Mouse (Mus musculus): ENCODE measurements at regions not wholly inside any gene's neighbourhood (a gene's known extent, or its start where the extent isn't known, plus 50 kb on each side); places are given as distances from the start of the nearest gene placed in this dataset.
A peak's percentile ranks its signal among the peaks of the same experiment; 100 is the strongest.

DNA sequence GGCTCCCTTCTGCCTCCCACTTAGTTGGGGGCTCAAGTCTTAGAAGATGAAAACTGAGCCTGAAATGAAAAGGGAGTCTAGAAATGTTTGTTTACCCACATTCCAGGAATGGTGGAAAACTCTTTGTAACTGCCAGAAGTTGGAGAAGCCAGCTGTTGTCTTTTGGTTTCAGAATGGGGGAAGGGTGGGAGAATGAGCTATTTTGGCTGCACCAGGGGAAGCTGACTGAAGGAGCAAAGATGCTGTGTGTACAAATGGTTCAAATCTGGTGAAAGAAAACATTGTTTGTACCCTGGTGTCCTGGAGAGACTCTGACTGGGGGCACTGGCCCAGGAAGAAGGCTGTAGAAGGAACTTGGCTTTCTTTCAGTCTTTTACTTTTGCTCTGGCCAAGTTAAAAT lies 291.1 kb downstream of the Vps13c start:
- 0 out of 2 replicates have a peak, but pooled peaks have one; percentile 42 for ATAC-seq (ENCODE audit: low FRiP score, low TSS enrichment)
- peaks cover 26% of the 10 kb centered on the region for H3K4me1 ChIP-seq (ENCODE audit: insufficient read depth, low read length)
- H3K4me3 ChIP-seq (ENCODE audit: low read length) = no peak overlapping the region
- peak overlapping the region; percentile 46; the same call in 1 of the 2 replicates for H3K27ac ChIP-seq (ENCODE audit: low read length)
- H3K4me2 ChIP-seq (replicated peaks; ENCODE audit: low read depth, low read length) = no peak overlapping the region
- H3K36me3 ChIP-seq (ENCODE audit: insufficient read depth, low read length) = no peaks in the 10 kb centered on the region
- H3K9me3 ChIP-seq (ENCODE audit: low read length) = no peaks in the 10 kb centered on the region
- H3K27me3 ChIP-seq (ENCODE audit: insufficient read depth, low read length) = no peaks in the 10 kb centered on the region
- H3K9ac ChIP-seq (replicated peaks; ENCODE audit: low read length) = no peak overlapping the region

DNA sequence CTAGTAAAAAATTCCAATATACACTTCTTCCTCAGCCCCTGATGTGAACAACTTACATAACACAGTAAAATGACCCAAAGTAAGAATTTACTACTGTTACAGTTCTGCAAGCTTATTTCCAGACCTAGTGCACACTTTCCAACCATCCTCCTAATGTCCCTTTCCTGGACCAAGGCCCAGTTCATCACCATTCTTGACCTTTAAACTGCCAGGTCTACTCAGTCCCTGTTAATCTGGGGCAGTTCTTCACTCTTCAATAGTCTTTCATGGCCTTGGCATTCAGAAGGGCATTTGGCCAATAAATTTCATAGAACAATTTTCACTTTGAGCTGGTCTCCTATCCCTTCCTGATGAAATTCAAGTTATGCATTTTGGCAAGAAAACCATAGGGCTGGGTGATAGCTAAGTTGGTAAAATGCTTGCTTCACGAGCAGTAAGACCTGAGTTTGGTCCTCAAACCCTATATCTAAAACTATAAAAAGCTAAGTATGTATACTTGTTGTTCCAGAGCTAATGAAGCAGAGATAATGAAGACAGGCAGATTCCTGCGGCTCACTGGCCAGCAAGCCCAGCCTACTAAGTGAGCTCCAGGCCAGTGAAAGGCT lies 295.4 kb downstream of the Vps13c start:
- Histone ChIP-seq H3K4me3 (ENCODE audit: low read length) (no peak overlapping the region), H3K27ac (ENCODE audit: low read length) (no peak overlapping the region), H3K36me3 (ENCODE audit: insufficient read depth, low read length) (no peaks in the 10 kb centered on the region), H3K9me3 (ENCODE audit: low read length) (no peaks in the 10 kb centered on the region), H3K27me3 (ENCODE audit: insufficient read depth, low read length) (no peaks in the 10 kb centered on the region), H3K9ac (replicated peaks; ENCODE audit: low read length) (no peak overlapping the region), H3K4me2 (replicated peaks; ENCODE audit: low read depth, low read length) (no peak overlapping the region), H3K4me1 (ENCODE audit: insufficient read depth, low read length) (peaks cover 26% of the 10 kb centered on the region)
- no peak for ATAC-seq (ENCODE audit: low FRiP score, low TSS enrichment)
- WGBS = 30% methylated on average over 2 of the region's 2 CpGs

DNA sequence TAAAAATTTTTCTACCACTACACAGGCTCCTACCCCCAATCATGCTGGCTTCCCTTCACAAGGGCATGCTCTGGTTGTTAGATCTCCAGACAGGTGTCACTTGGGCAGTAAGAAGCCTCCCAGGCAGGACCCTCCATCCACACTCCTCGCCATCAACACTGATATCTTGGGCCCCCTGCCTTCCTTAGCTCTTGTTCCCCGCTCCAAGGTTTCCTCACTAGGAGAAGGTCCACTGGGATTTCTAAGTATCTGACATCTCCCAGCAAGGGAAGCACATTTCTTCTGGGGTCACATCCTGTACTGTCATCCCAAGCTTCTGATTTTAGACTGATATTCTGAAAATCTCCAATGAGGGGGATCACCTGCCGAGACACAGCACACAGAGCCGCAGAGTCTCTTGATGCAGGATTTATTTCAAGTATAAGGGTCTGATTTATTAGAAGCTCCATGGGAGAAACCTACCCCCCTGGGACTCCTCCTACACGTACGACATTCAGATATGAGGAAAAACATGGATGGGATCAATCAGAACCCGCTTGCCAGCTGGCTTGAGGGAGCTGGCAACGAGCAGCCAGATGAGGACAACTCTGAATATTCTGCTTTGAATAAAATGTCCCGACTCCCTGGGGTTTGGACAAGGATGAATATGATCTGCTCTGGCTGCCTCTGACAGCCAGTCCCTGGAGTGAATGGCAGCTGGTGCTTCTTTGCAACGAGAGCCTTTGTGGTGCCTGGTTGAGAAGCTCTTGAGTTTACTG lies 322.8 kb downstream of the Vps13c start:
- WGBS = 71% methylated on average over 10 of the region's 10 CpGs
- Histone ChIP-seq H3K9me3 (ENCODE audit: low read length) (no peaks in the 10 kb centered on the region), H3K4me2 (replicated peaks; ENCODE audit: low read depth, low read length) (no peak overlapping the region), H3K4me1 (ENCODE audit: insufficient read depth, low read length) (no peaks in the 10 kb centered on the region), H3K4me3 (ENCODE audit: low read length) (no peak overlapping the region), H3K9ac (replicated peaks; ENCODE audit: low read length) (no peak overlapping the region), H3K27me3 (ENCODE audit: insufficient read depth, low read length) (no peaks in the 10 kb centered on the region), H3K27ac (ENCODE audit: low read length) (no peak overlapping the region), H3K36me3 (ENCODE audit: insufficient read depth, low read length) (no peaks in the 10 kb centered on the region)
- ATAC-seq (ENCODE audit: low FRiP score, low TSS enrichment) = no peak

DNA sequence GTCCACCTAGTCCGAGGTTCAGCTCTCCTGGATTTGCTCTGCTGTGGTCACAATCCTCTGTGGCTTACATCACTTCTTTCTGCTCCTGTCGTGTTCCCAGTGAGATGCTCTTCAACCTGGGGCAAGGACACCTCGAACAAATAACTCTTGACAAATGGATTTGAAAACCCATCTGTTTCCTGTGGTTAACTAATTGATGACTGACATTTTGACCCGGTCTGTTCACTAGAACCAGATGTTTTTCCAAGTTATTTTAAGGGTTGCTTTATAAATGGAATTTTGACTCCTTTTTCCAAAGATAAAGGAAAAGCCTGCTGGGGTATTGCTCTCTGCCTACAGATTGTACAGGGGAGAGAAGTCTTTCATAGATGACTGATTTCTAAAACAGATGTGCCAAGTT lies 326.4 kb downstream of the Vps13c start:
- Histone ChIP-seq H3K27me3 (ENCODE audit: insufficient read depth, low read length) (no peaks in the 10 kb centered on the region), H3K36me3 (ENCODE audit: insufficient read depth, low read length) (no peaks in the 10 kb centered on the region), H3K4me1 (ENCODE audit: insufficient read depth, low read length) (no peaks in the 10 kb centered on the region), H3K4me2 (replicated peaks; ENCODE audit: low read depth, low read length) (no peak overlapping the region), H3K27ac (ENCODE audit: low read length) (no peak overlapping the region), H3K9me3 (ENCODE audit: low read length) (no peaks in the 10 kb centered on the region), H3K9ac (replicated peaks; ENCODE audit: low read length) (no peak overlapping the region), H3K4me3 (ENCODE audit: low read length) (no peak overlapping the region)
- 34% methylated on average over 4 of the region's 4 CpGs for WGBS
- no peak for ATAC-seq (ENCODE audit: low FRiP score, low TSS enrichment)

DNA sequence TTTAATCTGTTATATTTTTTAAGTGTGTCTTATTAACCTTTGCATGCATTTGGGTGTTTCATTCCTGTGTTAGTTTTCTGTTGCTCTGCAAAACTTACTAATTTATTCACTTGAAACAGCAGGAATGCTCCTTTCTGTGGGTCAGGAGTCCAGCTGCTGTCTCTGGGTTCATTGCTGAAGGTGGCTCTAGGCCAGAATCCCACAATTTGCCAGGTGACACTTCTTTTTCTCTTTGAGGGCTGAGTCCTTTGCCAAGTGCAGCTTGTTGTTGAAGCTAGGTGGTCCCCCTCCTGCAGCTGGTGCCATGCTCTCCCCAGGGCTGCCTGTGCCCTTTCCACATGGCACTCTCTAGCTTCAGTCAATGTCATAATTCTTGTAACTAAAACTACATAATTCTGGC lies 348.7 kb downstream of the Vps13c start:
- Histone ChIP-seq H3K27ac (ENCODE audit: low read length) (no peak overlapping the region), H3K9ac (replicated peaks; ENCODE audit: low read length) (no peak overlapping the region), H3K4me1 (ENCODE audit: insufficient read depth, low read length) (no peaks in the 10 kb centered on the region), H3K9me3 (ENCODE audit: low read length) (no peaks in the 10 kb centered on the region), H3K4me3 (ENCODE audit: low read length) (no peak overlapping the region), H3K36me3 (ENCODE audit: insufficient read depth, low read length) (no peaks in the 10 kb centered on the region), H3K4me2 (replicated peaks; ENCODE audit: low read depth, low read length) (no peak overlapping the region), H3K27me3 (ENCODE audit: insufficient read depth, low read length) (no peaks in the 10 kb centered on the region)
- no peak for ATAC-seq (ENCODE audit: low FRiP score, low TSS enrichment)

DNA sequence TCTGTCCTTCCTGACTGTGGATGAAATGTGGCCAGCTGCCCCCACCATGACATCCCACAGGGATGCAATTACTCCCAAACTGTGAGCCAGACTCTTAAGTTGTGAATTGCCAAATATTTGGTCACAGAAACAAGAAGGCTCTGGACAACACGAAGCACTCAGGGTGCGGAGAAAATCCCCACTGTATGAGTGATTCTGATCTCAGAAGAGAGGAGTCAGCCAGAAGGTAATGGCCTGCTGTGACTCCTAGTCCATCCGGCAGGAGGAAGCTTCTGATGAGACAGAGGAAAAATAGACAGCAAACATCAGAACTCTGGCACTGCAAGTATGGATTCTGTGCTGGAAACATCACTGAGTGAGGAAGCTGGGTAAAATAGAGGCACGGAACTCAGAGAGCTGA lies 359.6 kb downstream of the Vps13c start:
- H3K4me2 ChIP-seq (replicated peaks; ENCODE audit: low read depth, low read length) = no peak overlapping the region
- H3K27ac ChIP-seq (ENCODE audit: low read length) = no peak overlapping the region
- WGBS = 87% methylated on average over 4 of the region's 4 CpGs
- no peaks in the 10 kb centered on the region for H3K9me3 ChIP-seq (ENCODE audit: low read length)
- ATAC-seq (ENCODE audit: low FRiP score, low TSS enrichment) = no peak
- no peak overlapping the region for H3K4me3 ChIP-seq (ENCODE audit: low read length)
- H3K27me3 ChIP-seq (ENCODE audit: insufficient read depth, low read length) = no peaks in the 10 kb centered on the region
- no peaks in the 10 kb centered on the region for H3K4me1 ChIP-seq (ENCODE audit: insufficient read depth, low read length)
- H3K9ac ChIP-seq (replicated peaks; ENCODE audit: low read length) = no peak overlapping the region
- H3K36me3 ChIP-seq (ENCODE audit: insufficient read depth, low read length) = no peaks in the 10 kb centered on the region

DNA sequence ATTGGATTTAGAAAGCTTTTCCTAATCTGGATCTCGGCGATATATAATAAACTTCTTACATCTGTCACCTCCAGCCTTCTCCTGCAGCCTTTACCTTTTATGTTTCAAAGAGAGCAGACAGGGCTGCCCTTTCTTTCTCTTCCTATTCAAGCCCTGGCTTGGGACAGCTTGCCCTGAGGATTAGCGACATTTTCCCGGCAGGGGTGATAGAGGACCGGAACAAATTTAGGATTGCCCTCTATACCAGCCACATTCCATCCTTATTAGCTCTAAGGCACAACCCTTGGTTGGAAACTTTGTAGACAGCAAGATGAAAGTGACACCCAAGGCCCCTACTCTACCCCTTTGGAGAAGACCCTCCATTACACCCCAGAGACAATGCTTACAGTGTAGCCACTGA lies 360.8 kb downstream of the Vps13c start:
- no peak overlapping the region for H3K27ac ChIP-seq (ENCODE audit: low read length)
- 63% methylated on average over 5 of the region's 5 CpGs for WGBS
- H3K4me2 ChIP-seq (replicated peaks; ENCODE audit: low read depth, low read length) = no peak overlapping the region
- no peaks in the 10 kb centered on the region for H3K4me1 ChIP-seq (ENCODE audit: insufficient read depth, low read length)
- H3K9me3 ChIP-seq (ENCODE audit: low read length) = no peaks in the 10 kb centered on the region
- no peak for ATAC-seq (ENCODE audit: low FRiP score, low TSS enrichment)
- no peaks in the 10 kb centered on the region for H3K27me3 ChIP-seq (ENCODE audit: insufficient read depth, low read length)
- H3K9ac ChIP-seq (replicated peaks; ENCODE audit: low read length) = no peak overlapping the region
- H3K4me3 ChIP-seq (ENCODE audit: low read length) = no peak overlapping the region
- H3K36me3 ChIP-seq (ENCODE audit: insufficient read depth, low read length) = no peaks in the 10 kb centered on the region

DNA sequence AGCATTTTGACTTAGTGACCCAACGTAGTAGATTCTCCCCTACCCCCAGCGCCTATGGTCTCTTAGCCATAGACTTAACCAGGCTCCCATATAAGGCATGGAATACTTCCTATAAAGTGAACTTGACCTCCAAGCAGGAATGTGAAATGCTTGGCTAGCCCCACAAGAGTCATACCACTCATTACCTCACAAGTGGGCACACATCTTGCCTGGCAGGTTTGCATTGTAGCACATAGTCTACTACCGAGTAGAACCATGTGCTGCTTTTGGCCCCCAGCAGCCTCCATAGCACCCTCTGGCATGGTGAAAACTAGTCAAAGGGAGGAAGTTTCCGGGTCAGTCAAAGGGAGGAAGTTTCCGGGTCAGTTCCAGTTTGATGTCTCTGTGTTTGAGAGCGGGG lies 385.5 kb downstream of the Vps13c start:
- no peak overlapping the region for H3K27ac ChIP-seq (ENCODE audit: low read length)
- no peak overlapping the region for H3K4me2 ChIP-seq (replicated peaks; ENCODE audit: low read depth, low read length)
- H3K36me3 ChIP-seq (ENCODE audit: insufficient read depth, low read length) = no peaks in the 10 kb centered on the region
- no peak for ATAC-seq (ENCODE audit: low FRiP score, low TSS enrichment)
- WGBS = 84% methylated on average over 6 of the region's 6 CpGs
- H3K9ac ChIP-seq (replicated peaks; ENCODE audit: low read length) = no peak overlapping the region
- H3K4me1 ChIP-seq (ENCODE audit: insufficient read depth, low read length) = no peaks in the 10 kb centered on the region
- no peaks in the 10 kb centered on the region for H3K27me3 ChIP-seq (ENCODE audit: insufficient read depth, low read length)
- no peak overlapping the region for H3K4me3 ChIP-seq (ENCODE audit: low read length)
- H3K9me3 ChIP-seq (ENCODE audit: low read length) = no peaks in the 10 kb centered on the region

DNA sequence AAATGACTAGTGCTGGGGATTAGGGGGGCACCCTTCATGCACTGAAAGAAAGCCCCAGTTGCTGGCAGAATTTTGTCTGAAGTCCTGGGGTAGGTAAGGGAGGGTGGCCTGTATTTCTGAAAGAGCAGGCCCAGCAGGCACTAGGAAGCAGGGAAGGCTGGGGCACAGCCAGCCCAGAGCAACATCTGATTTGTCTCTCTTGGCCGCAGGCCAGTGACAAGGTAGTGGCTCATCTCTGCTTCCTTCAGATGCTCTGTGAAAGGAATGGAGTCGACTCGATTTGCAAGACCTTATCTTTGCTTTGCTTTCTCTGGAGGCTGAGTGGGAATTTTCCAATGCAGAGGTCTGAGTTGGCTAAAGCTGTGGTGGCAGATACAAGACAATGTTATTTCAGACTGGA lies 390.9 kb downstream of the Vps13c start:
- Histone ChIP-seq H3K27me3 (ENCODE audit: insufficient read depth, low read length) (no peaks in the 10 kb centered on the region), H3K4me2 (replicated peaks; ENCODE audit: low read depth, low read length) (no peak overlapping the region), H3K36me3 (ENCODE audit: insufficient read depth, low read length) (no peaks in the 10 kb centered on the region), H3K27ac (ENCODE audit: low read length) (no peak overlapping the region), H3K4me3 (ENCODE audit: low read length) (no peak overlapping the region), H3K9me3 (ENCODE audit: low read length) (peaks cover 3% of the 10 kb centered on the region; the same call in 1 of the 2 replicates), H3K4me1 (ENCODE audit: insufficient read depth, low read length) (no peaks in the 10 kb centered on the region), H3K9ac (replicated peaks; ENCODE audit: low read length) (no peak overlapping the region)
- no peak for ATAC-seq (ENCODE audit: low FRiP score, low TSS enrichment)
- WGBS = 86% methylated on average over 3 of the region's 3 CpGs

DNA sequence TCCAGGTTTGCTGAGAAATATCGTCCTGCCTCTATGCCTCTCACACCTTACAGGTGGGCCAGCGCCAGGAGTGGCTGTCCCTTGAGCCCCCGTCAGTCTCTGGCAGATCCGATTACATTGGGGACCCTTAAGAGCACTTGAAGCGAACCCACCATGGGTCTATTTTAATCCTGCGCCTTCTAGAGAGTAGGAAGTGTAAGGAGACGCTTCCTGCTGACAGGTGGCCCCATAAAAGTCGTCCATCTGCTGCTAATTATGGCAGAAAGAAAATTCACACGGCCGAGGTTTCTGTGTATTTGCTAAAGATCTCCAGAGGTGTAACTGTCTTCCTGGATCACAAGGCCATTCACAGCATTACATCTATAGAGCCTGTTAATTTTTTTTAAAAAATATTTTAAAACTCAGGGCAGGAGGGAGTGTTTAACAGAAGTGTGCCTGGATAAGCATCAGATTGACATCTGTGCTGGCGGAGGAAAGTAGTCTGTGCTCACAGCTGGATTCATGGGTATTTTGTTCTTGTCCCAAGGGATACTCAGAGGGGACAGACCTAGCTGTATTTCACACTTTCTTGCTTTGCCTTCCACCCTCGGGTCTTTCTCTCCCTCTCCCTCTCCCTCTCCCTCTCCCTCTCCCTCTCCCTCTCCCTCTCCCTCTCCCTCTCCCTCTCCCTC lies 394.9 kb downstream of the Vps13c start:
- no peak overlapping the region for H3K4me2 ChIP-seq (replicated peaks; ENCODE audit: low read depth, low read length)
- no peaks in the 10 kb centered on the region for H3K27me3 ChIP-seq (ENCODE audit: insufficient read depth, low read length)
- no peak for ATAC-seq (ENCODE audit: low FRiP score, low TSS enrichment)
- H3K9me3 ChIP-seq (ENCODE audit: low read length) = peaks cover 3% of the 10 kb centered on the region; the same call in 1 of the 2 replicates
- WGBS = 18% methylated on average over 12 of the region's 12 CpGs
- H3K36me3 ChIP-seq (ENCODE audit: insufficient read depth, low read length) = no peaks in the 10 kb centered on the region
- H3K4me1 ChIP-seq (ENCODE audit: insufficient read depth, low read length) = no peaks in the 10 kb centered on the region
- no peak overlapping the region for H3K9ac ChIP-seq (replicated peaks; ENCODE audit: low read length)
- H3K27ac ChIP-seq (ENCODE audit: low read length) = no peak overlapping the region
- no peak overlapping the region for H3K4me3 ChIP-seq (ENCODE audit: low read length)

Data from kidney, embryonic 16.5 days (tissue).